Mouse (Mus musculus): ENCODE results near the gene Gm11084. TPM values are rescaled to one million over a fixed set of nuclear protein-coding genes. Genes with fewer than 3 reads are reported as not detected.

Gene Gm11084
- total RNA-seq, 2 experiments from 2014 or later, result not detected

- DNase-seq, result no peak
Observed at GRCm38 (mm10) chr2:72924981-72925380, 61.5 kb downstream of the Gm11084 start.

Small RNAs within 50 kb of the gene (microRNA-seq; reads per million reads assigned to microRNA genes)
- gene Gm25960, result 0 reads per million in 2 experiments

Other genes starting within 250 kb of the Gm11084 start
- 10 to 100 TPM; 69.3 to 70.3 TPM for gene Sp3, start 6.3 kb downstream of the Gm11084 start, total RNA-seq (2021)
- 10 to 100 TPM; 67.3 to 68.2 TPM for gene Ola1, start 232.2 kb upstream of the Gm11084 start, total RNA-seq (2021)

Data from heart, postnatal 4 days (tissue).